Mouse (Mus musculus) cerebellum, adult 9-10 months (tissue): ENCODE results near the gene Ddx49.

ENCODE experiments used
- DNase-seq: peaks from one replicate; pipeline ENCODE4 v3.0.0; 2022

Gene Ddx49

GRCm38 (mm10) chr8:70302358-70302890, at the start of gene Ddx49, which contains the start of gene Cope:
TSS of gene Ddx49 (minus strand) at chr8:70302489.
TSS of gene Cope (plus strand) at chr8:70302518.
- peak; percentile 94 for DNase-seq

GRCm38 (mm10) chr8:70352000-70352384, 49.7 kb upstream of the Ddx49 start:
- no peak for DNase-seq

GRCm38 (mm10) chr8:70351035-70351999, 49.0 kb upstream of the Ddx49 start:
- DNase-seq: peak; percentile 73

GRCm38 (mm10) chr8:70347860-70348420, 45.7 kb upstream of the Ddx49 start:
- no peak for DNase-seq

GRCm38 (mm10) chr8:70347443-70347842, 45.2 kb upstream of the Ddx49 start:
- DNase-seq: no peak

DNA sequence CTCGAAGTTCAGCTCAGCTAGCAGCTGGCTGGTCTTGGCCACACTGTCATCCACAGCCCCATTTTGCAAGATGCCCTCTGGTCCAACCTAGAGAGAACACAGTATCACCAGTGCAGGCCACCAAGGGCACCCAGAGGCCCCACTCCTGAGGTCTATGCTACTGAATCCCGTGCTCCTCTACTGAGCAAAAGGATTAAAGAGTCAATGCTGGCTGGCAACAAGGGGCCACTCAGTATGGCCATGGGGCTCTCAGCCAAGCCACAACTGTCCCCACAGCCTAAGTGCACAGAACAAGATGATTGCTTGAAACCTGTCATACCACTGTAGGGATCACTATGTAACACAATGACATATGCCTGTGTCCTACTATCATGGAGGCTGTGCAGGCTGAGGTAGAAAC, 42.0 kb upstream of the Ddx49 start:
- DNase-seq: no peak

DNA sequence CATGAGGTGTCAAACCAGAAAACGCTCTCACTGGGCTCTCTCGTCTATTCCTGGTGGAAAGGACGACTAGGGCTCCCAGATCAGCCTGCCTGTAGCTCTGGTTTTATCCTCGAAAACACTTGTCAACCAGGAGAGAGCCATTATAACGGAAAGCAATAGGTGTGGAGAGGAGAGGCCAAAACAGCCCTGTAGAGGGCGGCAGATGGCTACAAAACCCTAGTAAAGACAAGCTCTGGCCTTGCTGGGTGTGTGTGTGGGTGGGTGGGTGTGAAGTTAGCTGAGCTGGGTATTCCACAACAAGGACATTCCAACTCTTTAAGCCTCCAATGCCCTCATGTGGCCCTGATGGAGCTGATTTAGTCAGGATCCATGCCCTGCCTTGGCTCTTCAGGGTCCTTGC, 41.4 kb upstream of the Ddx49 start:
- DNase-seq: peak; percentile 72

DNA sequence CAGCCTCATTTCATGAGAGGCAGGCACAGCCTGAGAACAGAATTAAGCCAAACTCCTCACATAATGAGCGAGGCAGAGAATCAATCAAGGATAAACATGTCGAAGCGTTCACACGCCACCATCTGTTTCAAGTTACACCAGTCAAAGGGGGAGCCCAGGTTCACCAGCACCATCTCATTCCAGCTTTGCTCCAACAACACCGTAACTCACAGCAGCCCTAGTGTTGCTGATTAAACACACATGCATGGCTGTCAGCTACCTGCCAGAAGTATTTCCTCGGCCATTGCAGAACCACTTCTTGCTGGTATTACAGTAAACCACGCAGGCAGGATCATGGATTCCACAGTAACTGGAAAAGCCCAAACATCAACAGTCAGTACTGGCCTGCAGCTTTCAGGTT, 40.8 kb upstream of the Ddx49 start:
- no peak for DNase-seq

DNA sequence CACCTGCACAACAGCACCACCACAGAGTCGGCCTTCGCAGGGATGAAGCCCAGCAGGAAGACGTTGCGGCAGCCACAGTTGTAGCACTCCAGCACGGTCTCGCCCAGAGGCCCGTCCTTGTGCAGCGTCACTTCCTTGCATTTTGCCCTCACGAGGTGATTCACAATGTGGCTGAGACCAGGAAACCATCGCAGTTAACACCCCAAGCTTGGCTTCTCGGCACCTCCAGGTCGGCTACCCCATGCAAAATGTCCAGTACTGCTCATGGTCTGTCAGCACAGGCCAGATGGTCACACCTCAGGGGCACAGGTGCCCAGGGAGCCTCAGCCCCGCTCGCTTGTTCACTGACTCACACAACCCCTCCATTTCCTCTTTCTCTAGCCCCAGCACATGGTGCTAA, 39.7 kb upstream of the Ddx49 start:
- peak; percentile 77 for DNase-seq

GRCm38 (mm10) chr8:70340659-70341058, 38.4 kb upstream of the Ddx49 start:
- DNase-seq: peak; percentile 77

DNA sequence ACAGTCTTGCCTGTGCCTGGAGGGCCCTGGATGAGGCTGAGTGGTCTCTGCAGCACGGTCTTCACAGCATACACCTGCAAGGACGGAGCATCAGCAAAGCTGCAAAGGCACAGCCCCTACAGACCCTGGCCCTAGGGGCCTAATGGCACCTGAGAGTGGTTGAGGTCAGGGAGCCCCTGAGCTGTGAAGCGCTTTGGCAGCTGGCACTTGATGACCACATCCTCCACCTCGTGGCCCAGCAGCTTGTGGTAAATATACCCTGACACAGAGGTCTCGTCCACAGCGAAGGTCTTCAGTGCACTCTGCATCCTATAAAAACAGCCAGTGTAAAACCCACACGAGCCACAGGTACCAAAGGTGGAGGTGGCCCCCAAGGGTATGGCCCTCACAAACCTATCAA, 36.6 kb upstream of the Ddx49 start:
- DNase-seq: no peak

DNA sequence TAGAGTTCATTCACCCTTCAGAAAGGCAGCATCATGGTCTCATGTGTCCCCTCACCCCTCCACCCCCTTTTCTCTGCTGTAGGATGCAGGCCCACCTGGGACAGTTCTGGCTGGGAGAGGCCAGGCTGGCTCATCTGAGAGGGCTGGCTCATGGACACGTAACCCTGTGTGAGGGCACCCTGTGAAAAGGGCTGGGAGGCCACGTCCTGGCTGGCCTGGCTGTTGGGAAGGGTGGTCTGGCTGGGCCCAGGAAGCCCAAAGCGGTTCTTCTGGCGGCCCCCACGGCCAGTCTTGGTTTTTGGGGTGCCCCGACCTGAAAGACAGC, 30.6 kb upstream of the Ddx49 start:
- no peak for DNase-seq

DNA sequence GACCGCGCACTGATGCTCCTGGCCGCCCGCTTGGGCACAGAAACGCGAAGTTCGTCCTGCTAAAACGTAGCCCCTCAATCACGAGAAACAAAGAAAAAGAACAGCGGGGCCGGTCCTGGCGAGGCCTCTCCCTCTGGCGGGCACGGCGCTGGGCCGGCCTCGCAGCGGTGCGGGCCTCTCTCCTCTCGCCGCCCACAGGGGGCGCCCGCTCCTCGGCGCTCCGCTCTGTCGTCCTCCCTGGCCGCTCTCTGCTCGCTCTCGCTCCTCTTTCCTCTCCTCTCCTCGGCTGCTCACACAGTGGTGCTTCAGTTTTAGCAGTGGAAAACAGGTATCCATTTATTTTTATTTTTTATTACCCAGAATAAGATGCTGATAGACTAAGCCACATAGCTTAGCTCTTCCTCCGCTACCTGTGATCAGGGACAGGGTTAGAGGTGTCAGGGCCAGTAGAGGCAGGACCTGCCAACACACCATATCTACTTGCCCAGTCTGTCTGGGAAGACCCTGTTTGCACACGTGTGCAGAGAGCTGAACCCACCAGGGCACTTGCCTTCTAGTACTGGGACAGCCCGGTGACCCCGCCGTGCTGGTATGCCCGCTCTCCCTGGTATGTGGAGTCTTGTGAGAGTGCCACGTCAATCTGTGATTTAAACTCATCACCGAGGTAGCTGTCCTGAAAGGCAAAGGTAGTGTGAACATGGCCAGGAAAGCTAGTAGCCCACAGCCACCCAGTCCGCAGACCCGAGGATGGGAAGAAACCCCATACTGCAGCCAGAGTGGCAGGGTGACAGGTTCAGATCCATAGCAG, 30.0 kb upstream of the Ddx49 start:
- peak; percentile 79 for DNase-seq

- peak; percentile 55 for DNase-seq
These were observed 29.2 kb upstream of the Ddx49 start for GRCm38 (mm10) chr8:70331526-70331925.

DNA sequence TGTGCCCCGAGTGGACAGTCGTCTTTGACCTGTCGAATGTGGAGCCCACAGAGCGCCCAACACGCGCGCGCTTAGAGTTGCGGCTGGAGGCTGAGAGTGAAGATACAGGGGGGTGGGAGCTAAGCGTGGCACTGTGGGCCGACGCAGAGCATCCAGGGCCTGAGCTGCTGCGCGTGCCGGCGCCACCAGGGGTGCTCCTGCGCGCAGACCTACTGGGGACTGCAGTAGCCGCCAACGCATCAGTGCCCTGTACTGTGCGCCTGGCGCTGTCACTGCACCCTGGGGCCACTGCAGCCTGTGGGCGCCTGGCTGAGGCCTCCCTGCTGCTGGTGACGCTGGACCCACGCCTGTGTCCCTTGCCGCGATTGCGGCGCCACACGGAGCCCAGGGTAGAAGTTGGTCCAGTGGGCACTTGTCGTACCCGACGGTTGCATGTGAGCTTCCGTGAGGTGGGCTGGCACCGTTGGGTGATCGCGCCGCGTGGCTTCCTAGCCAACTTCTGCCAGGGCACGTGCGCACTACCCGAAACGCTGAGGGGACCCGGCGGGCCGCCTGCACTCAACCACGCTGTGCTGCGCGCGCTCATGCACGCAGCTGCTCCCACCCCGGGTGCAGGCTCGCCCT, 28.6 kb upstream of the Ddx49 start:
- DNase-seq: peak; percentile 59

DNA sequence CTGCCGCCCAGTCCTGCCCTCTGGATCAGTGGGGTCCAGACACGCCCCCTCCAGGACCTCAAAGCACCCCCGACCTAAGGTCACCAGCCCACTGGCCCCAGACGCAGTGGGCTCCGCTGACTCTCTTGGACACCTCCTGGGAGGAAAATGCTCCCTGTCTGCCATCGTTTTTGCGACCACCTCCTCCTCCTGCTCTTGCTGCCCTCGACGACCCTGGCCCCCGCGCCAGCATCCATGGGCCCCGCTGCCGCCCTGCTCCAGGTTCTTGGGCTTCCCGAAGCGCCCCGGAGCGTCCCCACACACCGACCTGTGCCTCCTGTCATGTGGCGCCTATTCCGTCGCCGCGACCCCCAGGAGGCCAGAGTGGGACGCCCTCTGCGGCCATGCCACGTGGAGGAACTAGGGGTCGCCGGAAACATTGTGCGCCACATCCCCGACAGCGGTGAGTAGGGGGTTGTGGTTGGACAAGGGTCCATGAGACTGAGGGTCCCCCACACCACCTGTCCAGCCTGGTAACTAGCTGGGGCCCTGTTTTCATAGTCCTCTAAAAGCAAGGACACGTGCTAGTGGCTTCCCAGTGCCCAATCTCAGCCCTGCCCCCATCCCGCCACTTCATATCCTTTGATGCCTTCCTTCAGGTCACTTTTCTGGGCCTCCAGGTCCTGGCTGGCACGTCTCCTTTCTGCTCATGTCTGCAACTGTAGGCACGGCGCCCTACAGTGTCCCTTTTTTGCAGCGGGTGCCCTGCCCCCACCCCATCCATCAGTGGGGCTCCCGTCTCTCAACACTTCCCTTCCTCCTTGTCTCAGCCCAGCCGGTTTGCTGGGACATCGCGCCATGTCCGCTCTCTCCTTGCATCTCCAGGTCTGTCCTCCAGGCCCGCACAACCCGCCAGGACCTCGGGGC, 27.8 kb upstream of the Ddx49 start:
- peak; percentile 50 for DNase-seq

DNA sequence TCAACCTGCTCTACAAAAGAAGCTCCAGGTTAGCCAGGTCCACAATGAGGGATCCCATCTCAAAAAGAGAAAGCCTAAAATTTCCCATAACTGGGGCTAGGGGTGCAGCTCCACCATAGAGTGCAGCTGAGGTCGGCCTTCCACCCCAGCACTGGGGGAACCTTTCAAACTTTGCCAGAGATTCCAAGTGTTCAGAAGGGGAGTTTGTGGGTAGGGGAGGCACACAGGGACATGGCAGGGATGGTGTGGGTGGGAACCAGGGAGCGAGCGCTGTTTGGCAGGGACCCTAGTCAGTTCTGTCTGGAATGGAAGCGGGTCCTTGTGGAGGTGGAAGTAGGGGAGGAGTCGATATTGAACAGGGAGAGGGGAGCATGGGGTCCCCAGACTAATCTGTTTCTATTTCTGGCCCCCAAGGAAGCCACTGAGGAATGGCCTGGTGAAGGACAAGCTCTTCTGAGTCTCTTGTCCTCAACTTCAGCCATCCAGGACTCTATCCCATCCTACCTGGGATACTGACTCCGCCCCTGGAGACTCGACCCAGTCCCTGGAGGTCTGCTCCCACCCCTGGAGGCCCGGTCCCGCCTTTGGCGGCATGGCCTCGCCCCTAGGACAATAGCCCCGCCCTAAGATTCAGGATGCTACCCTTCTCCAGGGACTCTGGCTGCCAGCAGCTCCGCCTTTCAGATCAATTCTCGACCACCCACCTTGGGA, 27.0 kb upstream of the Ddx49 start, which contains the start of gene Gdf1:
Gene Gdf1 (plus strand): TSS at position 694 of the 711 bp plus-strand sequence.
- DNase-seq: no peak

GRCm38 (mm10) chr8:70327512-70327911, 25.2 kb upstream of the Ddx49 start:
- no peak for DNase-seq

DNA sequence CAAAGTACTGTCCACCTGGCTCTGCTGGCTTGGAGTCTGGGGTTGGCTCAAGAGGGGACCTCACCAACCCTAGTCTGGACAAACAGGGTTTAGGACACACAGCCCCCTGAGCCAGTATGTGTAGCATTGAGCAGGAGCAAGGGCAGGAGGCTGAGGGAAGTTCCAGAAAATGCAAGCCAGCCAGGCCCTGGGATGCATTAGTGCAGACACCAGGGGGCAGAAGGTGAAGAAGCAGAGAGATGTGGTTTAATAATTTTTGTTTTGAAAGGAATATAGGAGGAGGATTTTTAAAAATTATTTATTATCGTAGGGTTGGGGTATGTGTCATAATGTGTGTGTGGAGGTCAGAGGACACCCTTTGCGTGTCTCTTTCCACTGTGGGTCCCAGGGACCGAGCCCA, 21.4 kb upstream of the Ddx49 start:
- no peak for DNase-seq

- DNase-seq: no peak
These were observed 15.6 kb upstream of the Ddx49 start for GRCm38 (mm10) chr8:70317872-70318271.
